Mouse (Mus musculus) kidney, adult 9 months (tissue): Measurements from ENCODE around the gene Scube3.

Source experiments
- DNase-seq: peaks from one replicate; pipeline ENCODE4 v3.0.0; 2022

Gene Scube3

GRCm38 (mm10) chr17:28135496-28135895 lies 6.4 kb upstream of the Scube3 start:
- DNase-seq = no peak

GRCm38 (mm10) chr17:28136266-28136665 lies 5.7 kb upstream of the Scube3 start:
- no peak for DNase-seq

GRCm38 (mm10) chr17:28138013-28138412 lies 3.9 kb upstream of the Scube3 start:
- DNase-seq = no peak

DNA sequence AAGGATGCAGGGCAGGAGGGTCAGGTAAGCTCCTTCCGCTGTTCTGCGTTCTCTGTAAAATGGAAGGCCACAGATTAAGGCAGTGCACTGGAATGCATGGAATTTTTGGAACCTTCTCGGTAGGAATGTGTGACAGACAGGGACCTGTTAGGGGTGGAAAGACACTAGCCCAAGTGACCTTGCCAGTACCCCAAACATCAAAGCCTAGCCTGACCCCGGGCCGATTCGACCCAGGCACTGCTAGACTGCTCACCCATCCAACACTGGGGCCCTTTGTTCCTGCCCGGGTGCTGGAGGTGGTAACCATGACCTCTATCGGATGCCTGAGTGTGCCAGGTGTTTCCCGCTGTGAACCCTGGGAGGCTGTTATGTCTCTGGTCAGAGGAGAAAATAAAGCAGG lies 3.3 kb upstream of the Scube3 start:
- DNase-seq = no peak

DNA sequence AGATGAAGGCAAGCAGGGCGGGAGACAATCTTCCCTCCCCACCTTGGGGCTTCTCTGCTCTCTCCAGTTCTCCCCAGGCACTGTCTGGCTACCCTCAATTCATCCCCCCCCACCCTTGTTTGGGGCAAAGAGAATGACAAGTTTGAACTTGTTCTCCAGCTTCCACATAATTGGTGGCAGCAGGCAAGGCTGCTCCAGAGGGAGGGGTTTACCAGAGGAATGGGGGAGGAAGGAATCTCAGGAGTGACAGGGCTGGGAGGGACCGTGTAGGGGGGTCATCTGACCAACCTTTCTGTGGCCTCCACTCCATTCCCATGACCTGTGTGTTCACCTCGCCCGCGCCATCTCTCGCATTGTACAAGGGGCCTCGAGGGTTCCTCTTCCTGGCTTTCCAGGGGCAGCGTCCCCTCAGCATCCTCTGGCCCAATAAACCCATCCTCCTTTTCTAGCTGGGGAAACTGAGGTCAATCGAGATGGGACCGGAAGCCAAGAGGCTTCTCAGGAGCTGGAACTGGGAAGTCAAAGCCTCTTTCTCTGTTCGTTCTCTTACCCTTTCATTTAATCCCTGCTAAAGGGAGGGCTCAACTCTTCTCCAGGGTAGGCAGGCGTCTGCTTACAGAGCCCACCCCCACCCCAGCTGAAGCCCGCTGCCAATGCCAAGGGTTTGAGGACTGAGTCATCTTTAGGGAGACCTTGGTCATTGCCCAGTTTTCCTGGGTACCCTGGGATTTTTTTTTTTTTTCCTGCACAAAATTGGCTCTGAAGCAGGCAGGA lies 1.3 kb upstream of the Scube3 start:
- DNase-seq = no peak

DNA sequence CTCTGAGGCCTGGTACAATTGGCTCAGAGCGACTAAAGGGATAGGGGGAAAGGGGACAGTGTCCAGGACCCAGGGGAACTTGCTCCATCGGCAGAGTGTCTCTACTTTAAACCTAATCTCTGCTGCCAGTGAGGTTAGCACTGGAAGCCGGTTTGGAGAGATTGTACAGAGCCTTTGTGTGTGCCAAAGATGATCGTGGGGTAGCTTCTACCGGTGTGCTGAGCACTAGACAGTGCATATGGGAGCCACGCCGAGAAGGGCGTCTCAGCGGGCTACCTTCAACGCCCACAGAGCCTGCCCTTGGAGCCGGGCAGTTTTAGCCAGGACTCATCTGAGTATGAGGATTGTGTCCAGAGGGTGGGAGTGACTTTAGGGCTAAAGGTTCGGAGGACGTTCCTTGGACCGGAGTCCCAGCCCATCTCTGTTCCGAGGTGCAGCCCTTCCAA lies 713 bp upstream of the Scube3 start:
- DNase-seq = no peak

DNA sequence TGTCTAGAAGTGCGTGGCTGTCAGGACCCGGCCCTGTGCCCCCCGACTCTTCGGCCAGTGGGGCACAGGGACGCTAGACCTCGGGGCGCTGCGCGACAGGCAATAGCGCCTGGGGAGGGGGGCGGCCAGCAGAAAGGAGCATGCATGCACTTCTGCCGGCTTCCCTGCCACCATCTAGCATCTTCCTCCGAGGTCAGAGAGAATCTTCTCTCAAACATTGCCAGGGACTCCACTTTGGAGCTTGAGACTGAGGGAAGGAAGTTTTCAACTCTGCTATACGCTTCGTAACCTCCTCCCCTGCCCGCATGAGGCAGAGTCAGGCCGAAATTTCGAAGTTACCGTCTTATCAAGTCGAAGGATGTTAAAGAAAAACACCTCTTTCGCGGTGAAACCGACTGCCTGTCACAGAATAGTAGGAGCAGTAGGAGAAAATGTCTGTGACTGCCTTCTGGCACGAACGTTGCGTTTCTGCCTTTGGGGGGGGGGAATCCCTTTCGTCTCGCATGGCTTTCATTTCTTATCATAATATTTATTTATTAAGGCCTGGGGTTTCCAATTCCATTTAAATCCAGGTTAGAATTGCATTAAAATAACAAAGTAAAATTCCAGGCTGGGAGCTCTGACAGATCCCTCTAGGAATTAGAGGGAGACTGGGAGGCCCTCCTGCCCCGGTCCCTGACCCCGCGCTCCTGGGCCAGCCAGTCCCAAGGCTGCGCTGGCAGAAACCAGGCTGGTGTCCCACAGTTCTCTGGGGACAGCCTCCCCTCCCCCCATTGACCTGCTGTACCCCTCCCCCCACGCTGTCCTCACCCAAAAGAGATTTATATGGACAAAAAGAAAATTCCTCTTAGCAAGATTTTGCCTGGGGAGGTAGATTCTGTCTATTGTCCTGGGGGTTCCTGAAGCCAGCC lies 1.0 kb downstream of the Scube3 start:
- DNase-seq = no peak

- no peak for DNase-seq
These were observed 1.8 kb downstream of the Scube3 start for GRCm38 (mm10) chr17:28143751-28144150.

- DNase-seq = no peak
These were observed 2.3 kb downstream of the Scube3 start for GRCm38 (mm10) chr17:28144241-28144640.

- DNase-seq = no peak
These were observed 6.3 kb downstream of the Scube3 start for GRCm38 (mm10) chr17:28148288-28148687.

DNA sequence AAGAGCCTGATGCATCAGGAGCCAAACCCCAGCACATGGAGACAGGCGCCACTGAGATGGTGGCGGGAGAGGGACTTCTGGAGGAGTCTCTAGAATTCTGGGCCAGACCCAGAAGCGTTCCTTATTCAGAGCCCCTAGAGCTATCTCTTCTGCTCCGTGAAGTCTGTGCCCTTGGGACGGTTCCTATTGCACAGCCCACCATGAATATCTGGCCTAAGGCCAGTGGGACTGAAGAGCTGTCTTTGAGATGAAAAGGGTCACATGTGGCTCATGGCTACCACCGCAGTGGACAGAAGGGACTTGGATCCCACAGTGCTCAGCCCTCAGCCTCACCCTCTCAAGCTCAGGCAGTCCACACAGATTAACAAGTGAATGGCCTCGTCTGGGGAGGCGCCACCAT lies 7.8 kb downstream of the Scube3 start:
- DNase-seq = no peak

GRCm38 (mm10) chr17:28150456-28150855 lies 8.5 kb downstream of the Scube3 start:
- no peak for DNase-seq

DNA sequence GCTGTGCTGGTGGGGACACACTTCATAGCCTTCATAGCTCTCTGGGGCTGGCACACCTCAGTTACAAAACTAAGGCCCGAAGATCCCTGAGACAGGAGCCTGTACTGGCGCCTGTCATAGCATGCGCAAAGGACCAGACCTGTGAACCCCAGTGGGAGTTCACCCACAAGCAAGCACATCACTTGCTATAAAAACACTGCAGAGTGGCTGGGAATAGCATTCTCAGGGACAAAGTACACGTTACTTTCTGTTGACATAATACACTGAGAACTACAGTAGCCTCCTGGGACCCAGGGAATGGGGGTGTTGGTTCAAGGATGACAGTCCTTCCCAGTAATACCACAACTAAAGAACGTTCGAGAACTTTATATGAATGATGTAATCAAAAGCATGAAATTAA lies 11.2 kb downstream of the Scube3 start:
- no peak for DNase-seq

GRCm38 (mm10) chr17:28154970-28155369 lies 13.0 kb downstream of the Scube3 start:
- no peak for DNase-seq

- no peak for DNase-seq
These were observed 18.4 kb downstream of the Scube3 start for GRCm38 (mm10) chr17:28160361-28160760.

GRCm38 (mm10) chr17:28161310-28161881 lies 19.5 kb downstream of the Scube3 start:
- DNase-seq = no peak

DNA sequence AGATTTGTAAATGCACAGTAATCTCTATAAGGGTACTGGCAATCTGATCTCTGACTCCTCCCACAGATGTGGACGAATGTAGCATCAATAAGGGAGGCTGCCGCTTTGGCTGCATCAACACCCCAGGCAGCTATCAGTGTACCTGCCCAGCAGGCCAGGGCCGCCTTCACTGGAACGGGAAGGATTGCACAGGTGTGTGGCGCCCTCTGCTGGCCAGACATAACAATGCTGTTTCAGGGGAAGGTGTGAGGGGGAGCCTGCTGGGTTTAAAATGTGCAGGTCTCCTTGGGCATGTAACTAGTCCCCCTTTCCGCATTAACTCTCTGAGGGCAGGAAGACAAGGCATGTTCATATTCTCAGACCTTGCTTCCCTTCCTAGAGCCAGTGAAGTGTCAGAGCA lies 21.7 kb downstream of the Scube3 start:
- peak; percentile 70 for DNase-seq

- no peak for DNase-seq
These were observed 28.7 kb downstream of the Scube3 start for GRCm38 (mm10) chr17:28170460-28171305.

- DNase-seq = no peak
These were observed 30.7 kb downstream of the Scube3 start for GRCm38 (mm10) chr17:28172690-28173089.

DNA sequence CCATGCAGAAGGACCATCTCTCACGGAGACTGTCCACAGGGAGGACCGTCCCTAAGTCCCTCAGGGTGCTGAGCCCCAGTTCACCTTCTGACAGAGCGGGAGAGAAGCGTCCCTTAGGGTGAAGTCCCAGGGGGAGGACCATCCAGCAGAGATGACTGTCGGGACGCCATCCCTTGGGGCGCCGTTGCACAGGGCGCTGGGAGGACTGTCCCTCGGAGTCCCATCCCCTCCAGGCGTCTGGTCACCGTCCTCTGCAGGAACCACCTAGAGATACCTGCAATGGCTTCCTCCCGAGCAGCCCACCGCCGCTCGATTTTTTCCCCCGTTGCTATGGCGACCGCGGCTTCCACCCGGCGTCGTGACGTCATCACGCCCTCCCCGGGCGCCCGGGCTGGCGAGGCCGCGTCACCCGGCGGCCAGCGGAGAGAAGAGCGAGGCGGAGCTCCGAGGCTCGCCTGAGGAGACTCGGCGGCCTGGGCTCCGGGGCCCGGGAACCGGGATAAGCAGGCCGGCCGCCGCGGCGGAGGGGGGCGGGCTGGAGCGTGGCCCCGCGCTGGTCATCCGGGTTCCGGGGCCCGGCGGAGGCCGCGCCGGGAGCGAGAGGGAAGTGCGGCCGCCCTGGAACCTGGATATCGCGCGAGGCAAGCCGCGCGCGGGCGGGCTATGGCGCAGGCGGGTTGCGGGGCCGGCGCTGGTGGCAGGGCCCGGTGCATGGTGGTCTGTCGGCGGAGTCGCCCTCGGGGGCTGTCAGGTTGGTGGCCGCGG lies 35.0 kb downstream of the Scube3 start, which contains the start of gene Zfp523:
Zfp523 (plus strand) TSS at position 355 of the 765 bp plus-strand sequence.
- peak; percentile 87 for DNase-seq

- DNase-seq = no peak
These were observed 35.7 kb downstream of the Scube3 start for GRCm38 (mm10) chr17:28177540-28178046.
